Mouse (Mus musculus) c-Kit-positive CD71-negative TER-119-negative erythroid progenitor cells, embryonic 14.5 days (primary cell): ENCODE data around the gene Glycam1.

Experiments
- DNase-seq: peaks from one replicate; pipeline ENCODE4 v3.0.0-alpha.2; 2013; ENCODE audit warnings: low read depth

Glycam1 gene

DNA sequence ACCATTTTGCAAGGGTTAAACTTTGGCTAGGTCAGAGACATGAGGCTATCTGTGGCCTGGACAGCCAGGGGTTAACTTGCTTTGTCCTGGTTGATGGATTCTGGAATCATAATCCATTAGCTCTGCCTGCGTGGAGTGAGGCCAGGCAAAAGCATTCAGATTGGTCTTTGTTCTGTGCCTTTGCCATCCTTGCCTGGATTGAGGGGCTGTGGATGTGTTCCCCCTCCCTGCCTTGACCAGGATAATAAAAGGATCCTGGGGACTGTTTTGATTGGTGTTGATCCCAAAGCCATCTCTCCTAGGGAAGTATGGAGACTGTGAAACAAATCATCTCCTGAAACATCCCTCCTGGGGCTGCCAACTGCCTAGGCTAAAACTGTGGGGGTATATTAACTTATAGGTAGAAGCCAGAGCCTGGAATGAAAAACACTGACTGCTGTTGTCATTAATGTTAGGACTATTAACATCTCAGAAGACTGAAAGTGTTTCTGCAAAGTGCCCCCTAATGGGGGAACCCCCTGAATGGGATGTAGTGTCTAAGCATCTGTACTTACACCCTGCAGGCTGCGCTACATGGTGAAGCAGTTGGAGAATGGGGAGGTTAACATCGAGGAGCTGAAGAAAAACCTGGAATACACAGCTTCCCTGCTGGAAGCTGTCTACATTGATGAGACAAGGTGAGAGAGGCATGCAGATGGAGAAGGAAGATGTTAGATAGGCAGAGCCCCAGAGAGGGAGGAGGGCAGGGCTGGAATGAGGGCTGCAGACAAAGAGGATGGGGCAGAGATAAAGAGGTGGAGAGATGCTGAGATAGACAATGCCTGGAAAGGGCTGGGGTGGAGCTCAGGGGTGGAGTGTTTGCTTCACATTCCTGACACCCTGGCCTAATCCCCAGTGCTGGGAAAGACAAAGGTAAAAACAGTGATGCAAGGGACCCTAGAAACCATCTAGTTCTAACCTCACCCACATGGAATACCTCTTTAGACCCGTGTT, 45.2 kb downstream of the Glycam1 start:
- DNase-seq: no peak

GRCm38 (mm10) chr15:103518600-103519385, 46.1 kb downstream of the Glycam1 start:
- DNase-seq: no peak

- DNase-seq: no peak
These were observed 50.0 kb downstream of the Glycam1 start for GRCm38 (mm10) chr15:103514914-103515313.

- peak; percentile 58 for DNase-seq
These were observed 50.8 kb downstream of the Glycam1 start for GRCm38 (mm10) chr15:103514119-103514518.

DNA sequence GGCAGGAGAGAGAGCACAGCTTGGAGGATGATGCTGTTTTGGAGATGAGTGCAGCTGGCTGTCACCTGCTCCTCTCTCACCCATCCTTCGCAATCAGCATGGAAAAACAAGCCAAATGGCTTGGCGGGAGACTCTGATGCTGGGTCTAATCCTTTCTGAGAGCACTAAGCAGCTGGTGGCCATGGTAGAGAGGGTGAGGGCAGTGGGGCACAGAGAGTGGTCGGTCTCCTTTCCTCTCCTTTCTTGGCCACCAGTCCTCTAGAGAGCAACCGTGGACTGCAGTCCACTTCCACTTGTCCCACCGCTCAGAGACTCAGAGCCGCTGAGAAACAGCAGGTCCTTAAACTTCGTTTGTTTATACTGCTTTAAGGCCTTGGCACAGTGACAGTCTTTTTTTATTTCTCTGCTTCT, 51.3 kb downstream of the Glycam1 start:
- DNase-seq: no peak
